Mouse (Mus musculus) embryonic fibroblast, embryonic 13.5 days (primary cell): ENCODE results near the gene Kat6b.

ENCODE experiments used
- CTCF ChIP-seq: IDR thresholded peaks from 2 replicates; pipeline ENCODE4 v1.5.1; 2011; ENCODE audit warnings: mild to moderate bottlenecking, control low read depth, low read length, moderate library complexity, borderline replicate concordance; ENCODE audit not compliant: insufficient read depth
- POLR2A ChIP-seq: IDR thresholded peaks from 2 replicates; pipeline ENCODE4 v1.6.1; 2011; ENCODE audit warnings: low read depth, mild to moderate bottlenecking, control low read depth, low read length, moderate library complexity

DNA sequence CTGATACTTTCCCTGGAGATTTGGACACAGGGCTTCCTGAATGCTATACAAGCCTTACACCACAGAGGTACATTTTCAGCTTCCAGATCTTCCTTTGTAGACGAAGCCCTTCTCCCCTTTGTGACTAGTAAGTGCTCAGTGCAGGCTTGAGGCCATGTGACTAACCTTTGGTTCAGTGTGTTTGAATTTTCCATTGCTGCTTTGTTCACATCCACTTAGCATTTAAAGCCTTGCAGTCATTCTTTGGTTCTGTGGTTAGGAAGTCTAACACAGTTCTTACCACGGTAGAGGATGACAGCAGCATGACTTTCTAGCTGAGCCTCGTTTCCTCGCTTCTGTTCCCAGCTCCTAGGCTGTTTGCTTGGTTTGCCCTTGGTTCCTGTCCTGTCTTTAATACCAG lies 44.4 kb downstream of the Kat6b start:
- TF ChIP-seq CTCF (no peak), POLR2A (no peak)
